Mouse (Mus musculus) hindbrain, embryonic 15.5 days (tissue): ENCODE measurements around the gene Slc24a3. TPM values are rescaled to one million over a fixed set of nuclear protein-coding genes. Genes with fewer than 3 reads are reported as not detected.

Experiments used
- ATAC-seq: fragments of 200-750 bp; cut with Nextera tagmentation; 2 replicates; pipeline ENCODE4 v1.8.0; 2017; ENCODE audit warnings: low read depth, moderate number of reproducible peaks, moderate TSS enrichment; ENCODE audit not compliant: low FRiP score
- H3K27ac ChIP-seq: fragments of 300-500 bp; sonication (generic); replicated peaks from 2 replicates; pipeline ENCODE4 v1.5.1; 2015; ENCODE audit warnings: mild to moderate bottlenecking, inconsistent platforms
- H3K27me3 ChIP-seq: fragments of 300-500 bp; sonication (generic); 2 replicates; pipeline ENCODE4 v1.6.1; 2015; ENCODE audit warnings: control low read depth, inconsistent platforms
- H3K36me3 ChIP-seq: fragments of 300-500 bp; sonication (generic); 2 replicates; pipeline ENCODE4 v1.6.1; 2015; ENCODE audit warnings: control low read depth, inconsistent platforms
- H3K4me1 ChIP-seq: fragments of 300-500 bp; sonication (generic); replicated peaks from 2 replicates; pipeline ENCODE4 v1.6.1; 2015; ENCODE audit warnings: control low read depth, inconsistent platforms
- H3K4me2 ChIP-seq: fragments of 300-500 bp; sonication (generic); 2 replicates; pipeline ENCODE4 v1.6.1; 2015; ENCODE audit warnings: moderate library complexity, mild to moderate bottlenecking, inconsistent platforms
- H3K4me3 ChIP-seq: fragments of 300-500 bp; sonication (generic); 2 replicates; pipeline ENCODE4 v1.5.1; 2015; ENCODE audit warnings: mild to moderate bottlenecking, inconsistent platforms
- H3K9ac ChIP-seq: fragments of 300-500 bp; sonication (generic); 2 replicates; pipeline ENCODE4 v1.6.1; 2015; ENCODE audit warnings: inconsistent platforms
- H3K9me3 ChIP-seq: fragments of 300-500 bp; sonication (generic); 2 replicates; pipeline ENCODE4 v1.6.1; 2016; ENCODE audit warnings: control low read depth, inconsistent platforms
- WGBS: fragments of 180-500 bp; shearing (Covaris S2); methylation state at CpG from one replicate; pipeline ENCODE4 v1.1.7; 2015; 5-methylcytosine and 5-hydroxymethylcytosine counted together
- polyA plus RNA-seq: library from polyadenylated mRNA; unstranded; fragments of >200 nt; fragmentation: Nextera tagmentation; extraction: Ambion mirVana; gene quantifications from 2 replicates; pipeline ENCODE4 v1.2.1, GENCODE M21; 2015

The Slc24a3 gene
- polyA plus RNA-seq, 1 experiment from 2014 or later, result 22.8 TPM

DNA sequence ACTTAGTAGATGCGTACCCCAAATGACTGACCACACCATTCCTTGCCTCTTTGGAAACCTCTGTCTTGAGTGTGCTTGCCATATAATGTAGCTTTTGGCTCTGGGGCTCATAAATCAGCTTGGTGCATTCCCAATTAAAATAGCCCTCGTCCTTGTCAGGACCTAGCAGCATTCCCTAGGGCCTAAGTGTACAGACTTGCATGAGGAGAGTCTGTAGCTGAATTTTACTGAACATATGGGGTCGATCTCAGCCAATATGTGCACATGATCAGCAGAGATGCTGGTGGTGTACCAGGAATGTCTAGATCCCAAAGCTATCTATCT, 254.3 kb downstream of the Slc24a3 start:
- Histone ChIP-seq H3K9me3 (no peaks in the 10 kb centered on the region), H3K36me3 (no peaks in the 10 kb centered on the region), H3K4me1 (0 out of 2 replicates have a peak, but pooled peaks cover 5% of the 10 kb centered on the region), H3K27me3 (no peaks in the 10 kb centered on the region), H3K9ac (no peak overlapping the region), H3K4me3 (no peak overlapping the region), H3K27ac (no peak overlapping the region), H3K4me2 (no peak overlapping the region)
- ATAC-seq, result no peak
- WGBS, result 45% methylated on average over 3 of the region's 3 CpGs

DNA sequence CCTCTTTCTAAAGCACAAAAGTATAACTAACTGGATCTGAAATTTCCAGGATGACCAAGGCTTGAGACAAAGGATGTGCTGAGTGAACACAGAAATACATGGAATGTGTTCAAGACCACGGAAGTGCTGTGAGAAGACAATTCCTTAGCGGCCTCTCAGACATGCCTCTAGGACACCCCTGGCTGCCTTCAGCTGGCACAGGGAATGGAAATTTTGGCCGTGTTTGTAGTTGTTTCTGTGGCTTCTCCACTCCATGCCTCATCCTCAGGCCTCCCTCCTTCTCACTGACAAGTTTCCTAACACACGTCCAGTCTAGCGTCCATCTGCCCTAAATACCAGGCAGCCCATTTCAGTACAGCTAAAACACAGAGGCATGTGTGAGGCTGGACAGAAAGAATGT, 262.4 kb downstream of the Slc24a3 start:
- Histone ChIP-seq H3K27ac (no peak overlapping the region), H3K4me2 (no peak overlapping the region), H3K27me3 (no peaks in the 10 kb centered on the region), H3K4me3 (no peak overlapping the region), H3K9me3 (no peaks in the 10 kb centered on the region), H3K9ac (no peak overlapping the region), H3K36me3 (no peaks in the 10 kb centered on the region), H3K4me1 (no peaks in the 10 kb centered on the region)
- no peak for ATAC-seq
- WGBS, result 89% methylated on average over 5 of the region's 5 CpGs

- 90% methylated on average over 1 of the region's 1 CpGs for WGBS
- H3K27ac ChIP-seq, result no peak overlapping the region
Measured at GRCm38 (mm10) chr2:145434068-145434467, 266.5 kb downstream of the Slc24a3 start.

GRCm38 (mm10) chr2:145438336-145438735, 270.8 kb downstream of the Slc24a3 start:
- no peak for ATAC-seq
- 35% methylated on average over 5 of the region's 5 CpGs for WGBS
- H3K4me2 ChIP-seq, result no peak overlapping the region

More at GRCm38 (mm10) chr2:145434068-145434467, 266.5 kb downstream of the Slc24a3 start:
- H3K9ac ChIP-seq, result no peak overlapping the region
- H3K9me3 ChIP-seq, result no peaks in the 10 kb centered on the region
- H3K4me3 ChIP-seq, result no peak overlapping the region
- no peaks in the 10 kb centered on the region for H3K36me3 ChIP-seq
- H3K4me2 ChIP-seq, result no peak overlapping the region
- no peaks in the 10 kb centered on the region for H3K27me3 ChIP-seq
- no peak for ATAC-seq
- 0 out of 2 replicates have a peak, but pooled peaks cover 2% of the 10 kb centered on the region for H3K4me1 ChIP-seq

DNA sequence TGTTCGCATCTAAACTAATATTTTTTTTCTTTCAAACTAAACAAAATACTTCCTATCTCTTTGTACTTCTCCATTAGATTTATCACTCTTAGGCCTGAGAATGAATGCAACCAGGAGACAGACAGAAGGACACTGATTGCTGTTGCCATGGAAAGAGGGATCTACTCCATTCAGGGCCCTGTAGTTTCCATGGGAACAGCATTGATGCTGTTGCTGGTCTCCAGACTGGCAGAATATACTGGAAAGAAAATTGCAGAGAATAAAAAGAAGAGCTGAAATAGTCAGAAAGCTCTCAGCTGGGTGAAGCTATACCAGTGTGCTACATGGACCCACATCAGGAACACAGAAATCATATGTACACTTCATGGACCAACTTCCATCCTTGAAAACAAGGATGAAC, 272.2 kb downstream of the Slc24a3 start:
- no peak overlapping the region for H3K4me3 ChIP-seq
- no peak for ATAC-seq
- no peak overlapping the region for H3K4me2 ChIP-seq
- WGBS, result 91% methylated on average over 1 of the region's 1 CpGs
- no peak overlapping the region for H3K9ac ChIP-seq
- 0 out of 2 replicates have a peak, but pooled peaks cover 2% of the 10 kb centered on the region for H3K4me1 ChIP-seq
- H3K36me3 ChIP-seq, result no peaks in the 10 kb centered on the region
- no peaks in the 10 kb centered on the region for H3K27me3 ChIP-seq
- no peaks in the 10 kb centered on the region for H3K9me3 ChIP-seq
- H3K27ac ChIP-seq, result no peak overlapping the region

More at GRCm38 (mm10) chr2:145438336-145438735, 270.8 kb downstream of the Slc24a3 start:
- Histone ChIP-seq H3K9ac (no peak overlapping the region), H3K27me3 (no peaks in the 10 kb centered on the region), H3K4me1 (0 out of 2 replicates have a peak, but pooled peaks cover 2% of the 10 kb centered on the region), H3K36me3 (no peaks in the 10 kb centered on the region), H3K9me3 (no peaks in the 10 kb centered on the region), H3K4me3 (no peak overlapping the region), H3K27ac (no peak overlapping the region)

GRCm38 (mm10) chr2:145457106-145457747, 289.7 kb downstream of the Slc24a3 start:
- Histone ChIP-seq H3K4me3 (no peak overlapping the region), H3K9me3 (no peaks in the 10 kb centered on the region), H3K36me3 (no peaks in the 10 kb centered on the region), H3K4me2 (no peak overlapping the region), H3K9ac (no peak overlapping the region), H3K4me1 (0 out of 2 replicates have a peak, but pooled peaks cover 3% of the 10 kb centered on the region), H3K27ac (no peak overlapping the region), H3K27me3 (no peaks in the 10 kb centered on the region)
- ATAC-seq, result no peak
- WGBS, result 49% methylated on average over 8 of the region's 8 CpGs

GRCm38 (mm10) chr2:145460854-145461423, 293.4 kb downstream of the Slc24a3 start:
- H3K36me3 ChIP-seq, result no peaks in the 10 kb centered on the region
- H3K4me1 ChIP-seq, result 0 out of 2 replicates have a peak, but pooled peaks cover 3% of the 10 kb centered on the region
- H3K4me2 ChIP-seq, result no peak overlapping the region
- peak; percentile 38; the same call in 1 of the 2 replicates for ATAC-seq
- H3K27ac ChIP-seq, result no peak overlapping the region
- H3K9me3 ChIP-seq, result no peaks in the 10 kb centered on the region
- no peaks in the 10 kb centered on the region for H3K27me3 ChIP-seq
- no peak overlapping the region for H3K9ac ChIP-seq
- H3K4me3 ChIP-seq, result no peak overlapping the region
- WGBS, result 32% methylated on average over 3 of the region's 3 CpGs

DNA sequence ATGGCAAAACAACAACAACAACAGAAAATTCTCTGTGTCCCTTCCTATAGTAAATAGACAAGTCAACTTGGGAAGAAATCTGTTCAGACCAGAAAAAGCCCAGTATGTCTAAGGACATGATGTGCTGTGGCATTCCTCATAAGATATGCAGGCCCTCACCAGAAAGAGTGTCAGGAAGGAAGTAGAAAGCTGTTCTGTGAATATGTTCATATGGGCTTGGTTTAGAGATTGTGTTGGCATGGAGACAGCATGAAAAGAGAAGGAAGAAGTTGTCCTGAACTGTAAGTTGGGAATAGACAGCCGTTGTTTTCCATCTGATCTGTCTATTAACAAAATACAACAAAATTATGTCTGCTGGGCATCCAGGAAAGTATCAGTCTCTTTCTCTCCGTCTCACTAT, 294.7 kb downstream of the Slc24a3 start:
- H3K27ac ChIP-seq, result no peak overlapping the region
- H3K4me2 ChIP-seq, result no peak overlapping the region
- no peaks in the 10 kb centered on the region for H3K36me3 ChIP-seq
- 92% methylated on average over 2 of the region's 2 CpGs for WGBS
- no peak overlapping the region for H3K4me3 ChIP-seq
- 0 out of 2 replicates have a peak, but pooled peaks cover 3% of the 10 kb centered on the region for H3K4me1 ChIP-seq
- no peak overlapping the region for H3K9ac ChIP-seq
- H3K9me3 ChIP-seq, result no peaks in the 10 kb centered on the region
- no peak for ATAC-seq
- no peaks in the 10 kb centered on the region for H3K27me3 ChIP-seq

- no peaks in the 10 kb centered on the region for H3K9me3 ChIP-seq
- H3K4me2 ChIP-seq, result no peak overlapping the region
- H3K36me3 ChIP-seq, result no peaks in the 10 kb centered on the region
- 91% methylated on average over 5 of the region's 5 CpGs for WGBS
- no peak for ATAC-seq
- H3K4me1 ChIP-seq, result no peaks in the 10 kb centered on the region
- no peaks in the 10 kb centered on the region for H3K27me3 ChIP-seq
- no peak overlapping the region for H3K9ac ChIP-seq
- H3K4me3 ChIP-seq, result no peak overlapping the region
- H3K27ac ChIP-seq, result no peak overlapping the region
Measured at GRCm38 (mm10) chr2:145468701-145469325, 301.3 kb downstream of the Slc24a3 start.

DNA sequence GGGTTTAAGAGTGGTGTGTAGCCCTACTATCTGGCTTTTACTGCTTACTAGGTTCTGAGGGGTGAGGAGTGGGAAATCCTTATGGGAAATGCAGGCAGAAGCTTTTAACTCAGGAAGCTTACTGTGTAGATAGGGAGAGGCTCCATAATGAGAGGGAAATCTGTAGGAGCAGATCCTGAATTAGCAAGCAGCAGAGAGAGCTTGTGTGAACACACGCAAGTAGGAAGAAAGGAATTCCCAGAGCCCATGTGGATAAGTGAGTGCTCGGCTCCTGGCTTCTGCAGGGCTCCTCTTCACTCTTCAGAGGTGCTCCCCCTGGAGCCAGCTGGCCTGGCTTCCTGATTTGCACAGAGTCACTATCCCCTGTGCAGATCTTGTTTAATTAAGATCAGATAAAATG, 309.9 kb downstream of the Slc24a3 start:
- H3K4me2 ChIP-seq, result no peak overlapping the region
- no peaks in the 10 kb centered on the region for H3K4me1 ChIP-seq
- H3K27ac ChIP-seq, result no peak overlapping the region
- H3K36me3 ChIP-seq, result no peaks in the 10 kb centered on the region
- 55% methylated on average over 2 of the region's 2 CpGs for WGBS
- H3K9me3 ChIP-seq, result no peaks in the 10 kb centered on the region
- no peak overlapping the region for H3K9ac ChIP-seq
- no peak for ATAC-seq
- H3K4me3 ChIP-seq, result no peak overlapping the region
- H3K27me3 ChIP-seq, result no peaks in the 10 kb centered on the region

DNA sequence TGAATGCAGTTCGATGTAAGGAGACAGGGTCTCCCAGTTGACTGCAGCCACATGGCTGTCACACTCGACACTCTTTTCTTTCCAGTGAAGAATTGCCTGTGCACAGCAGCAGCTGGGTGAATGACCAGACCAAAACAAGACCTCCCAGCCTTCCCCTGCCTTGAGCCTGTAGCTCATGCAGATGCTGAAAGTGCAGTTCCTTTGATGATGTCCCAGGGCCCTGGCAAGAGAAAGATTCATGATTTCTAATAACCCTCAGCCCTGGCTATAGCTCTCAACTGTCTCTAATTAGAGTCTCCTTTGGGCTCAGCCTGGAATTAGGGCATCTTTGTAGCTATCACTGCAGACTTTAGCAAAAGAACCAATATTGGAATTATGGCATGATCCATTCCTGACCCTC, 312.1 kb downstream of the Slc24a3 start:
- Histone ChIP-seq H3K4me2 (no peak overlapping the region), H3K36me3 (no peaks in the 10 kb centered on the region), H3K27ac (no peak overlapping the region), H3K27me3 (no peaks in the 10 kb centered on the region), H3K9ac (no peak overlapping the region), H3K9me3 (no peaks in the 10 kb centered on the region), H3K4me3 (no peak overlapping the region), H3K4me1 (no peaks in the 10 kb centered on the region)
- WGBS, result 59% methylated on average over 2 of the region's 2 CpGs
- ATAC-seq, result no peak

- Histone ChIP-seq H3K9ac (no peak overlapping the region), H3K27ac (no peak overlapping the region), H3K4me2 (no peak overlapping the region), H3K9me3 (no peaks in the 10 kb centered on the region), H3K4me3 (no peak overlapping the region), H3K27me3 (no peaks in the 10 kb centered on the region), H3K36me3 (no peaks in the 10 kb centered on the region), H3K4me1 (no peaks in the 10 kb centered on the region)
- ATAC-seq, result no peak
Measured at GRCm38 (mm10) chr2:145500231-145500630, 332.7 kb downstream of the Slc24a3 start.
